Mouse (Mus musculus) G1E-ER4 (cell line): Measurements from ENCODE around the gene Rnf43. TPM values are rescaled to one million over a fixed set of nuclear protein-coding genes. Genes with fewer than 3 reads are reported as not detected.

Source experiments
- GATA1 ChIP-seq: IDR thresholded peaks from one replicate; pipeline ENCODE4 v1.8.0; 2012; ENCODE audit warnings: low read length, inconsistent platforms
- polyA plus RNA-seq: library from polyadenylated mRNA; stranded (reverse); fragments of >175 nt; gene quantifications from 2 replicates; pipeline ENCODE4 v1.2.3, GENCODE M21; 2012

The Rnf43 gene
- polyA plus RNA-seq, 1 experiment = 1.3 TPM

DNA sequence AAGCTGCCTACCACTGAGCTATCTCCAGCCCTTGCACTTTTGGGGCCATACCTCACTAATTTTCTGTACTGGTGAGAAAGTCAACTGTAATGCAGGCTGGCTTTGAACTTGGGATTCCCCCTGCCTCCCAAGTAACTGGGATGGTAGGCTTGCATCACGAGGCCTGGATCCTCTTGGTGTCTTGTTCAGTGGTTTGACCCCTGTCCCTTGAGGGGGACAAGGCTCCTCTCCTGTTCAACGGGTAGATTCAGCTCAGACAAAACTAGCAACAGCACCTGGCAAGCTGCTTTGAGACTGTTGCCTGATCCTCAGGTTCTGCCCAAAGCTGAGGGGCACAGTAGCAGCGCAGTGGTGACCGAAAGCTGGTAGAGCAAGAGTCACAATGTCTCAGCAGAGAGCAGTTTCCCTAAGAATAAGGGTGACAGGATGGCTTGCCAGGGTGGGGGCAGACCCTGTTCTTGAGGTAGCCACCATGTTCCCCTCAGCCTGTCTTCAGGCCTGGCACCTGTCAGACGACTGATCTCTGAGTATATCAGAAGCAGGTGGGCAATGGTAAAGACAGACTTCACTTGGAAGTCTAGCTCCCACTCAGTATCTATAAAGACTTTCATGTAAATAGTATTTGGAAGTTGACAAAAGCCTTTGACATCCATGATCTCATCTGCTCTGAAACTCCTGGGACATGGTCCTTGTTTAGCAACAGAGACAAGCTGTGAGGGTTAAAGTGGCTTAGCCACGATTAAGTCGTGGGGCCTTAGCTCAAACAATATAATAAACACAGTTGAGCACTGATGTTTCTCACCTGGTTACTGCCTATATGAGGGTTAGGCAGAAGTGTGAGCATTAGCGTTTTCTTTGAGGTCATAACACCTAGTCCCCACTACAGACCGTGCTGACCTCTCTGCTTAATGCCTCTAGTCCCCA lies 83.4 kb downstream of the Rnf43 start:
- TF ChIP-seq GATA1 = no peak

DNA sequence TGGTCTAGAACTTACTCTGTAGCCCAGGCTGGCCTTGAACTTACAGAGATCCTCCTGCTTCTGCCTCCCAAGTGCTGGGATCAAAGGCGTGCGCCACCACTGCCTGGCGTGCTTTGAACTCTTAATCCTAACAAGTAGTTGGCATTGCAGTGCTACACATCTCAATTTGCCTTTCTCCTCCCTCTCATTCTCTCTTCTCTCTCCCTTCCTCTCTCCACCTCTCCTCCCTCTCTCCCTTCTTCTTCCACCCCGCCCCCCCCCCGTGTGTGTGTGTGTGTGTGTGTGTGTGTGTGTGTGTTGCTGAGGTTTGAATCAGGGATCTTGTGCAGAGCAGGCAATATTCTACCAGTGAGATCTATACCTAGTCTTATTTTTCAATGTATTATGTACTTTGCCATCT lies 84.8 kb downstream of the Rnf43 start:
- TF ChIP-seq GATA1 = no peak

DNA sequence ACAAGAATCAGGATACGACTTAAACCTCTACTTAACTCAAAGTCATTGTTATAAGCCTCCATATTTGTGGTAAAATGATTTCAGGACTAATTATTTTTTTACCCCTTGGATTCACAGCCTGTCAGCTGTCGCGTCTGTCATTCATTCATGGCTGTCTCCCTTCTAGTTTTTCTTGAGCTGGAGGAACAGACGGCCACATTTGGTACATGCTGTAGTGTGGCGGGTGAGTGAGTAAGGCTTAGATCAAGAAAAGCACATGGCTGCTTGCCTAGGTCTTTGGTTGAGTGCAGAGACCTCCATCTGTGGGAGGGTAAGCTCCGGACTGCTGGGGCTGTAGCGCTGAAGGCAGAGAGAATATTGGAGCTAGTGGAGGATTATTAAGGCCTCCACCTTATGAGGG lies 85.2 kb downstream of the Rnf43 start:
- no peak for TF ChIP-seq GATA1

DNA sequence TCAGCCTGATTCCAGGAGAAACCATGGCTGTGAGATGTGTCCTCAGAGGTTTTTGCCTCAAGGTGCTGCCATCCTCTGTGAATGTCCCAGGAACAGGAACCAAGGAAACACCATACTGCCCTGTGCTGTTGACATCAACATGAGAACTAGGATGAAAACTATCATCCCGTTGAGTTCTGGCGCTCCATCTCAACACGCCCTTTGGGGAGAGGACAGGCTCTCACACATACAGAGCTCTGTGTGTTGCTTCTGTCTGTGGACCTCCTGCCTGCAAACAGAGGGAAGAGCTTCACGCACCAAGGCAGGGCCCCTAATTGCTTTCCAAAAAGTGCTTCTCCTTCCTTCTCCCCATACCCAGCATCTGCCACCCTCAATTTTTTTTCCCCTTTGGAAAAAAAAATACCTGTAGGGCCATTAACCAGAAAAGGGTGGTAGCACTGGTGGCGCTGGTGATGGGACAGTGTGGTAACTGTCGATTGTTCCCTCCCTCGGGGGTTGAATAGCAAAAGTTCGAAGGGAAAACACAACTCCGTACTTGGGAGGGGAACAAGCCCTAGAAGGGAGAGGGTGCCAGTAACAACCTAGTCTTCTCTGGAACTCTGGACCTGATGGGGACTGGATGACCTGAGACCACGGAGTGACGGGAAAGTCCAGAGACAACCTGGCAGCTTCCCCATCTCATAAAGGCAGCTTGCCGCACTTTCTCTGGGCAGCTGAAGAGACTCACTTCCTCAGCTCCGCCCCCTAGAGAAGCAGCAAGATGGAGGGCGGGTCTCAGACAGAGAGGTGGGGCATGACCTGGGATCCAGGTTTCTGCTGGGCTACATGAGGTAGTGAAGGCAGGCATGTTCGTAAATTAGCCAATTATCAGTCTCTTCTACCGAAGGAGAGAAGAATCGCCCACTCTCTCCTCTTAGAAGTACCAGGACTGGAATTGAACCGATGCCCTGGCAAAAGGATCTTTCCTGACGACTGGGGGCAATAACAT lies 85.9 kb downstream of the Rnf43 start:
- no peak for TF ChIP-seq GATA1

DNA sequence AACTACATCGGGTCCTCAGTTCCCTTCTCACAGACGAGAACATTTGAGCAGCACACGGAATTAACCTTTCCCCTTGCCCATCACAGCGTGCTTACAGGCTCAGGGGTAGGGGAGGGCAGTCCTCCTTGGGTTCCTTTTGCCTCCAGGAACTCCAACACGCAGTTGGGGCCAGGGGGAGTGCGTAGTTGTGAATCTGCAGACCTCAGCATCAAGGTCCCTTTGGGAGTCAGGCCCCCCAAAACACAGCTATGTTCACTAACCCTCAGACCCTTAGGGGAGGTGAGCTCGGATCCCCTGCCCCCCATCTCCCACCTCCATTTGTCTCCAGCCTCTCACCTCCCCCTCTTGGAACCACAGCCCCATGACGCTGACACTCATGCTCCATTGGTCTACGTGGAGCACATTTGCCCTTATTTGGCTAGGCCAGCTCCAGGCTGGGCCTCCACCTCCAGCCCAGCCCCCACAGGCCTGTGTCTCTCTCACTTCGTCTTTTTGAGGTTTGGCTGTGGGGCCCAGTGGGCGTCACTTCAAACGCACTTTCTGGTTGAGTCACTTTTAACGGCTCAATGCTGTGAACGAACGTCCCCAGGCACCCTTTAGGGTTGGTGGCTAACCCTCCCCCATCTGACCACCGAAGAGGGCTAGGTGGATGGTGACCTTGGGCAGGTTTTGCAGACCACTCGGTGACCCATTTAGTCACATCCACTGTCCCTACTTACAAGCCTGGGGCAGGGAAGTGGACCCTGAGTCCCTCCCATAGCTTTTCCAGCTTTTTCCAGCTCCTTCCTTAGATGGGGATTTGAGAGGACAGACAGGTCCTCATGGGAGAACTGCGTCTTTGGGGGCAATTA lies 86.9 kb downstream of the Rnf43 start:
- TF ChIP-seq GATA1 = no peak

DNA sequence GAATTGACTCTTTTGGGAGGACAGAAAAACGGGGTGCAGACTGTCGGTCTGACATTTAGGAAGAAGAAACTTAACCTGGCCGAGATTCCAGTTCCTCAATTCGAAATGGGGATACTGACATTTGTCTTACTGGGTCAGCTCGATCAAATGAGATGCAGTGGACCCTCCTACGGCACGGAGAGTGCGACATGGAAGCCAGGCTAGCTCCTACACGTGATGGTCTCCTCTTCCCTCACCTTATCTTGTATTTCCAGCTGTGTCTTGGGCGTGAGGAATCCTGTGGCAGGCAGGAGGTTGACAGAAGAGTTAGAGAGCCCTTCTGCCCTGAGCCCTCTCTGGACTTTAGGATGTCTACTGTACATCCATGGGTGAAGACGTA lies 87.5 kb downstream of the Rnf43 start:
- no peak for TF ChIP-seq GATA1

DNA sequence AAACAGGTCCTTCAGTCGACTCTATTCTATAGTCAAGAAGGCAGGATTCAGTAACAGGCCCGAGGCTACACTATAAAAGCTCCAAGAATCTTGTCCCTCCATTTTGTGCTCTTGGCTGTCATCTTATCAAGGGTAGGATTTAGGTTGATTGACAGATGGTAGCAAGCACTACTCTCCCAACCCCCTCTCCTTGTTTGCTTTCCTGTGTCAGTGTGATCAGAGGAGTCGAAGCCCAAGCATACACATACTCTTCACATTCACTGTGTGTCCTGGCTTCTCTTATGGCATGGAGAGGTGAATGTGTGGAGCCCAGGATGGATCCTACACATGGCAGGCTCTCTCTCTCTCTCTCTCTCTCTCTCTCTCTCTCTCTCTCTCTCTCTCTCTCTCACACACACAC lies 88.0 kb downstream of the Rnf43 start:
- no peak for TF ChIP-seq GATA1

DNA sequence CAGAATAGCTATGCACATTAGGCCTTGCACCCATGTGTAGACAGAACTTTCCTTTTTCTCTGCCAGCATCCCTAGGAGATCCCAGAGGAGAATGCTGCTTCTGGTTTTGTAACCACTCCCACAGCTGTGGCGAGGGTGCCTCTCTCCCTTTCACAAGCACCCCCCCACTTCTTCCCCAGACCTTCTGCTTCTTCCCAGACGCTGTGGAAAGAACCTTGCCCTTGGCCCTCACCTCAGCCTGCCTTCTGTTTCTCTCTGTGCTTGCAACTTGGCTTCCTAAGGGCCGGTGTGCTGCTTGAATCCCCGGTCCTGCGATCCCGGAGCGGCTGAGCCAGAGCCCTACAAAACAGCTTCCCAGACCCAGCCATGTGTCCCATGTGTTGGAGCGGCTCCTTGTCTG lies 88.5 kb downstream of the Rnf43 start:
- TF ChIP-seq GATA1 = no peak

DNA sequence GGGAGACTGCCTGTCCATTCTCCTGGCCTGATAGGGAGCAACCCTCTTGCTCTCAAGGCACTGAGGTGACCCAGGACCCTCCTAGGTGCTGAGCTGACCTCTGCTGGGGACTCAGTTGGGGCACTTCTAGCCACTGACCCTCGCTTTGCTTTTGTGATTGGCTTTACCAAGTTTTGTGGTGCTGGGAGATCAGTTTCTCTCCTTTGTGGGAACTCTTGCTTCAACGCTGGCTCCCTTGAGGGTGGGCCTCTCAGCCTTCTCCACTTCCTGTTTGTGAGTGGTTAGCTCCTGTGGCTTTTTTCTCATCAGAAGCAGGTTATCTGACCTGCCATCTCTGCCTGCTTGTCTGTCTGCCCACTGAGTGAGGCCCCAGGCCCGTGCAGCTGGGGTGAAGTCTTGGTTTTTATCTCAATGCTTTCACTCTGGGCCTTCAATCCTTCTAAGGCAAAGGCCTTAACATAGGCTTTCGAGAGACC lies 89.0 kb downstream of the Rnf43 start:
- TF ChIP-seq GATA1 = peak; percentile 95

DNA sequence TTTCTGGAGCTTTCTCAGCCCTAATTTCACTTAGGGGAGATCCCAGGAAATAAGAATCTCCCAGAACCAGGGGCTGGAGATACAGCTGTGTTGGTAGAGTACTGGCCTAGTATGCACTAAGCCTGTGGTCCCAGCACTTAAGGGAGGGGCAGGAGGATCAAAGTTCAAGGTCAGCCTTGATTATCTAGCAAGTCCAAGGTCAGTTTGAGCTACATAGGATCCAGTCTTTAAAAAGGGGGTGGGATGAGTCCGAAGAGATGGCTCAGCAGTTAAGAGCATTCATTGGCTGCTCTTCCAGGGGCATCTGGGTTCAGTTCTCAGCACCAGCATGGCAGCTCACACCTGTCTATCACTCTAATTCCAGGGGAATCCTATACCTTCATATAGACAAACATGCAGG lies 89.8 kb downstream of the Rnf43 start:
- TF ChIP-seq GATA1 = no peak

DNA sequence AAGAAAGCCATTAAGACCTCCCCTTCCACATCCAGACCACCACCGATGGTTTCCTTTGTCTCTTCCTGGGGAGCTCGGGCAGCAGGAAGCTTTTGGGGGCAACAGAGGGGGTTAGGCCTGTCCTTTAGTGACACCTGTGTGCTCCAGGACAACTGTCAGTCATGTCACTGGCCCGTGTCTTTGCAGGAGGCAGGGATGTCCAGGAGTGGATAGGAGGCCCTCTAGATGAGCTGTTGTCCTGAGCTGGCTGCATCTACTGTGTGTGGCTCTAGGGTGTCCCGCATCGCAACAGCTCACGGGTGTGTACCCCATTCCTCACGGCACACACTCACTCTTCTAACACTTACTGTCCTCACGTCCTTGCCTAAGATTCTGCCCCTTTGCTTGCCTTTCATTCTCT lies 90.7 kb downstream of the Rnf43 start:
- TF ChIP-seq GATA1 = no peak

DNA sequence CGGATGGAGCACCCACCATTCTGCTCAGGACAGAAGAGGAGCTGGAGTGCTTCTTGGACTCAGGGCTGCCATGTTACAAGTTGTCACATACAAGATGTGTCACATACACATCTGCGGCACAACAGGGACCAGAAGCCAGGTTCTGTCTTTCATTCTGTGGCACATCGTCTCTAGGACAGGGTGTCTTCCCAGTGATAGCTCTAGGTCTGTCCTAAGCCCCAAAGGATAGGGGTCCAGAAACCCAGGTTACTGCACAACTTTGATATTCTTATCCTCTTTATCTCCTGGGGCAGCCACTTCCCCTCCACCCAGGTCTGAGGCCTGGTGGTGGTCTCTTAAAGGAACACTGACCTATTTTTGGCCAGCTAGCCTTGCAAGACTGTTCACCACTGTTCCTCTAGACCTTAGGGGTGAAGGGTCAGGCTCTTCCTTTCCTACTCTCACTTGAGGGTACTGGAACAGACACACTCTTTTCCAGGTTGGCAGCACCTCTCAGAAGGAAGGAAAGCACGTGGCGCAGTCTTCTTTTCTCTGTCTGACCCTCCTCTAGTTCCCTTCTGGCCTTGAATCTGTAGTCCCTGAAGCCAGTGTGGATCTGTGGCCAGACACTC lies 91.5 kb downstream of the Rnf43 start:
- no peak for TF ChIP-seq GATA1

DNA sequence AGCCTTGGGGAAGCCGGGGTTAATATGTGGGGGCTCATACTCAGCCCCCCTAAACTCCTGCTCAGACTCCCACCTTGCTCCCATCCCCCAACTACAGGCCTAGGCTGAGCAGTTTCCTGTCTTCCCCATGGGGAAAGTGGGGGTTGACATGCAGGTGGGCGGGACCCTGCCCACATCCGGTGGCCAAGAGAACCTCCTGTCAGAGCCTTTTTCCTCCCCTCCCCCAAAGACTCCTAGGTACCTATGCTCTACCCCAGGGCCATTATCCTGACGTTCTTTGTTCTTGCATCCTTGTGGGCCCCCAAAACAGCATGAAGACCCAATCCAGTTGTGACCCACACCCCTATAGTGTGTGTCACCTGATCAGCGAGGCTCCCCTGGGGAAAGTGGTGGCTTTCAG lies 92.1 kb downstream of the Rnf43 start:
- no peak for TF ChIP-seq GATA1

DNA sequence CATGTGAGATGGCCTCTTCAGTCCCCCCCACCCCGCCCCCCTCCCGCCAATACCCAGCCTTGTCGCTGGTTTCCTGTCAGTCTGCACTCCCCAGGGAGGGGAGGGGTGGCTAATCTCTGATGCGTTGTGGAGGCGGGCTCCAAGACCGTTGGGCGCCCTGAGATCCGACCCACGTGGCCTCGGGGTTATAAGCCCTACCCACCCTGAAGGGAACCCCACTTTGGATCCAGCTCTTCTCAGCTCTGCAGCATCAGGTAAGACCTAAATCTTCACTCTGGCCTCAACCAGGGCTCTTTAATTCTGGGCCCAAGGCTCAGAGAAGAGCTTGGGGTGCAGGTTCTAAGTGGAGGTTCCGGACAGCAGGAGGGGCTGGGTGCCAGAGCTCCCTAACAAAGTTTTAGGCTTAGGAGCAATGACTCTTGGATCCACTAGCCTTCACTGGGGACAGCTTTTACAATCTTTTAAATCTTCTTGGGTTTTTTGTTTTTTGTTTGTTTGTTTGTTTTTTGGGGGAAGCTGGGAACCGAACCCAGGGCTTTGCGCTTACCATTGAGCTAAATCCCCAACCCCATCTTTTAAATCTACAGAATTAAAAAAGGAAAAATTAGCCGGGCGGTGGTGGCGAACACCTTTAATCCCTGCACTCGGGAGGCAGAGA lies 93.0 kb downstream of the Rnf43 start:
- no peak for TF ChIP-seq GATA1
